Mouse (Mus musculus) c-Kit-positive CD71-positive TER-119-positive erythroid progenitor cells, embryonic 14.5 days (primary cell): ENCODE results near the gene Helz2.
A peak's percentile ranks its signal among the peaks of the same experiment; 100 is the strongest.

Source experiments
- DNase-seq: peaks from one replicate; pipeline ENCODE4 v3.0.0-alpha.2; 2013; ENCODE audit warnings: low spot score

Helz2 gene

GRCm38 (mm10) chr2:181238091-181238610, 3.7 kb downstream of the Helz2 start:
- no peak for DNase-seq

- DNase-seq: no peak
These were observed 4.4 kb downstream of the Helz2 start for GRCm38 (mm10) chr2:181237251-181238014.

GRCm38 (mm10) chr2:181235681-181236566, 5.9 kb downstream of the Helz2 start:
- no peak for DNase-seq

- no peak for DNase-seq
These were observed 7.1 kb downstream of the Helz2 start for GRCm38 (mm10) chr2:181234680-181235079.

GRCm38 (mm10) chr2:181233443-181233842, 8.4 kb downstream of the Helz2 start:
- no peak for DNase-seq

- no peak for DNase-seq
These were observed 10.7 kb downstream of the Helz2 start for GRCm38 (mm10) chr2:181231171-181231570.

- DNase-seq: no peak
These were observed 13.5 kb downstream of the Helz2 start for GRCm38 (mm10) chr2:181228335-181228734.

- DNase-seq: no peak
These were observed 14.7 kb downstream of the Helz2 start for GRCm38 (mm10) chr2:181227122-181227521.

- no peak for DNase-seq
These were observed 16.8 kb downstream of the Helz2 start for GRCm38 (mm10) chr2:181224994-181225393.

- no peak for DNase-seq
These were observed 21.5 kb downstream of the Helz2 start for GRCm38 (mm10) chr2:181220361-181220760.

GRCm38 (mm10) chr2:181219538-181220216, 22.1 kb downstream of the Helz2 start, which contains the start of gene Fndc11:
Gene Fndc11, plus strand, starts transcription at chr2:181220013.
- DNase-seq: no peak

GRCm38 (mm10) chr2:181218881-181219485, 22.8 kb downstream of the Helz2 start:
- DNase-seq: no peak

GRCm38 (mm10) chr2:181216037-181216436, 25.8 kb downstream of the Helz2 start:
- DNase-seq: no peak

GRCm38 (mm10) chr2:181213021-181213445, 28.8 kb downstream of the Helz2 start, which contains the start of gene Srms:
Gene Srms, minus strand, starts transcription at chr2:181213185.
- DNase-seq: no peak

GRCm38 (mm10) chr2:181212389-181213020, 29.3 kb downstream of the Helz2 start:
- no peak for DNase-seq

GRCm38 (mm10) chr2:181206118-181206517, 35.7 kb downstream of the Helz2 start:
- DNase-seq: peak; percentile 76

- peak; percentile 40 for DNase-seq
These were observed 36.1 kb downstream of the Helz2 start for GRCm38 (mm10) chr2:181205678-181206077.

GRCm38 (mm10) chr2:181202886-181203285, 38.9 kb downstream of the Helz2 start:
- no peak for DNase-seq

- DNase-seq: no peak
These were observed 39.4 kb downstream of the Helz2 start, which contains the start of gene Ptk6 for GRCm38 (mm10) chr2:181202422-181202821. Gene Ptk6, minus strand, starts transcription at chr2:181202789.

GRCm38 (mm10) chr2:181201606-181202005, 40.2 kb downstream of the Helz2 start:
- no peak for DNase-seq
